Mouse (Mus musculus): ENCODE data around the gene Parn. TPM values are rescaled to one million over a fixed set of nuclear protein-coding genes. Genes with fewer than 3 reads are reported as not detected.

Parn gene
- polyA plus RNA-seq, 1 experiment, result 21.7 TPM

DNA sequence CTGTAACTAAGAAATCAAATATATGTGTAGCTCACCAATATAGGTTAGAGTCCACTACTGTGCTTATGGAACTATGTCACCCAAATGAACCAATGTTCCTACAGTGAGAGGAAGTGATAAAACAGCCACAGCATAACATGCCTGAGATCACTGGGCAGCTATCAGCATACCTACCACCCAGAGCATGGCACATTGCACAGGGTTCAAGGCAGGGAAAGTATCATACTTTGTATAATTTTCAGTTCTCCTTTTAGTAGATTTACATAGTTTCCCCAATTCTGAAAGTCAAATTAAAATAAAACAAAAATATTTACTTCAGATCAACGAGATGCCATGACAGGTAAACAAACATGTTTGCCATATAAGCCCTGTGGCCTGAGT, 59.3 kb downstream of the Parn start:
- TF ChIP-seq POLR2A (IDR thresholded peaks at IDR 0.05; ENCODE audit: control insufficient read depth, low read depth, low read length) (no peak), CTCF (IDR thresholded peaks at IDR 0.05; ENCODE audit: control insufficient read depth, insufficient read depth, insufficient replicate concordance, low read depth, low read length) (no peak)
- Histone ChIP-seq H3K4me3 (ENCODE audit: control insufficient read depth, low read depth, low read length) (no peak overlapping the region), H3K27me3 (ENCODE audit: control insufficient read depth, insufficient read depth, low read length) (no peaks in the 10 kb centered on the region), H3K36me3 (ENCODE audit: control insufficient read depth, insufficient read depth, low read length) (no peaks in the 10 kb centered on the region), H3K4me1 (ENCODE audit: control insufficient read depth, insufficient read depth, low read length) (no peaks in the 10 kb centered on the region), H3K27ac (ENCODE audit: control insufficient read depth, insufficient read depth, low read depth, low read length) (no peak overlapping the region)

DNA sequence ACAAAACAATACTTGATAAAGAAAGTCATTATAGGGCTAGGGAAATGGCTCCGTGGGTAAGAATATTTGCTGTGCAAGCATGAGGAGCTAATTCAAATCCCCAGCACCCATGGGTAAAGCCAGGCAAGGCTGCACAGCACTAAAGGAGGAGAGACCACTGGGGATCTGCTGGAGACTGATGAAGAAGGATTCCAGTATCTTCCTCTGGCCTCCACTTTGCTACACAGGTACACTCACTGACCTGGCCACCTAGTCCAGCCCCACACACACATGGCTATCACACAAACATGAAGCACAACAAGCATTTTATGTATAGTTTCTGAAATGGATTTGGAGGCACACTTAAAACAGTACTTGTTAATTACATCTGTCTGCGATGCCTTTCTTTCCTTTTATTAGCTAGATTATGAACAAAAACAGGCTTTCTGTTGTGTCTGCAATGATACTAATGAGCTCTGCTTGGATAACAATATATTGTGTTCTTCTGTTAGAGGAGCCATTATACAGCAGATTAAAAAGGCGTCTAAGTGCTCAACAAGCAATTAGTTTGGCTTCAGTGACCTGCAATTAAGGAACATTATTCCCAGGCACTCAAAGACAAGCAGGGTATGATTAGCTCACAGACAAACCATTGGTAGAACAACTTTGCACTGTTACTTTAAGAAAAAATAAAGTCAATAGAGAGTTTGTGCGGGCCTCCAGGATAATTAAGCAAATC, 59.8 kb downstream of the Parn start:
- no peaks in the 10 kb centered on the region for H3K4me1 ChIP-seq (ENCODE audit: control insufficient read depth, insufficient read depth, low read length)
- H3K4me3 ChIP-seq (ENCODE audit: control insufficient read depth, low read depth, low read length), result no peak overlapping the region
- H3K36me3 ChIP-seq (ENCODE audit: control insufficient read depth, insufficient read depth, low read length), result no peaks in the 10 kb centered on the region
- TF ChIP-seq POLR2A (IDR thresholded peaks at IDR 0.05; ENCODE audit: control insufficient read depth, low read depth, low read length), result no peak
- no peak for TF ChIP-seq CTCF (IDR thresholded peaks at IDR 0.05; ENCODE audit: control insufficient read depth, insufficient read depth, insufficient replicate concordance, low read depth, low read length)
- no peak overlapping the region for H3K27ac ChIP-seq (ENCODE audit: control insufficient read depth, insufficient read depth, low read depth, low read length)
- no peaks in the 10 kb centered on the region for H3K27me3 ChIP-seq (ENCODE audit: control insufficient read depth, insufficient read depth, low read length)

GRCm38 (mm10) chr16:13602779-13603178, 65.2 kb downstream of the Parn start:
- Histone ChIP-seq H3K36me3 (ENCODE audit: control insufficient read depth, insufficient read depth, low read length) (no peaks in the 10 kb centered on the region), H3K4me1 (ENCODE audit: control insufficient read depth, insufficient read depth, low read length) (no peaks in the 10 kb centered on the region), H3K27me3 (ENCODE audit: control insufficient read depth, insufficient read depth, low read length) (no peaks in the 10 kb centered on the region), H3K4me3 (ENCODE audit: control insufficient read depth, low read depth, low read length) (no peak overlapping the region), H3K27ac (ENCODE audit: control insufficient read depth, insufficient read depth, low read depth, low read length) (no peak overlapping the region)
- TF ChIP-seq POLR2A (IDR thresholded peaks at IDR 0.05; ENCODE audit: control insufficient read depth, low read depth, low read length) (no peak), CTCF (IDR thresholded peaks at IDR 0.05; ENCODE audit: control insufficient read depth, insufficient read depth, insufficient replicate concordance, low read depth, low read length) (no peak)

DNA sequence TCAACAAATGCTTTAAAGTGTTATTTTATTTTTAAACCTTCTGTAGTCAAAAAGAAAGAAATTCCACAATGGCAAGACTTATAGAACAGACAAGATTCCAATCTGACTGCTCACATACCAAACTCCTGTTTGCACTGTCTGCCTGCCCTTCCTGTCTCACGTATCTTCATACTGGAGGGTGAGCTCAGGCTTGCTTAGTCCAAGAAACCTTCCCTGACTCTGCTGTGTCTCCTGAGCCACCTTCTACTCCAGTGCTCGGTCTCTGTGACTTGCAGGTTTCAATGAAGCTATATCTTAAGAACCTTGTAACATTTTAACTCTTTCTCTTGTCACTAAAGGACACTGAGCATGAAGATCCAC, 78.9 kb downstream of the Parn start:
- Histone ChIP-seq H3K36me3 (ENCODE audit: control insufficient read depth, insufficient read depth, low read length) (no peaks in the 10 kb centered on the region), H3K4me1 (ENCODE audit: control insufficient read depth, insufficient read depth, low read length) (no peaks in the 10 kb centered on the region; the same call in 1 of the 2 replicates), H3K27me3 (ENCODE audit: control insufficient read depth, insufficient read depth, low read length) (no peaks in the 10 kb centered on the region), H3K4me3 (ENCODE audit: control insufficient read depth, low read depth, low read length) (no peak overlapping the region), H3K27ac (ENCODE audit: control insufficient read depth, insufficient read depth, low read depth, low read length) (no peak overlapping the region)
- TF ChIP-seq POLR2A (IDR thresholded peaks at IDR 0.05; ENCODE audit: control insufficient read depth, low read depth, low read length), result no peak
- TF ChIP-seq CTCF (IDR thresholded peaks at IDR 0.05; ENCODE audit: control insufficient read depth, insufficient read depth, insufficient replicate concordance, low read depth, low read length), result no peak

GRCm38 (mm10) chr16:13588182-13589048, 79.6 kb downstream of the Parn start:
- Histone ChIP-seq H3K36me3 (ENCODE audit: control insufficient read depth, insufficient read depth, low read length) (no peaks in the 10 kb centered on the region), H3K4me1 (ENCODE audit: control insufficient read depth, insufficient read depth, low read length) (no peaks in the 10 kb centered on the region; the same call in 1 of the 2 replicates), H3K4me3 (ENCODE audit: control insufficient read depth, low read depth, low read length) (no peak overlapping the region), H3K27me3 (ENCODE audit: control insufficient read depth, insufficient read depth, low read length) (no peaks in the 10 kb centered on the region), H3K27ac (ENCODE audit: control insufficient read depth, insufficient read depth, low read depth, low read length) (no peak overlapping the region)
- TF ChIP-seq POLR2A (IDR thresholded peaks at IDR 0.05; ENCODE audit: control insufficient read depth, low read depth, low read length), result no peak
- TF ChIP-seq CTCF (IDR thresholded peaks at IDR 0.05; ENCODE audit: control insufficient read depth, insufficient read depth, insufficient replicate concordance, low read depth, low read length), result no peak

GRCm38 (mm10) chr16:13585234-13585633, 82.7 kb downstream of the Parn start:
- no peaks in the 10 kb centered on the region for H3K36me3 ChIP-seq (ENCODE audit: control insufficient read depth, insufficient read depth, low read length)
- H3K4me3 ChIP-seq (ENCODE audit: control insufficient read depth, low read depth, low read length), result no peak overlapping the region
- no peaks in the 10 kb centered on the region for H3K4me1 ChIP-seq (ENCODE audit: control insufficient read depth, insufficient read depth, low read length)
- H3K27me3 ChIP-seq (ENCODE audit: control insufficient read depth, insufficient read depth, low read length), result no peaks in the 10 kb centered on the region
- H3K27ac ChIP-seq (ENCODE audit: control insufficient read depth, insufficient read depth, low read depth, low read length), result no peak overlapping the region
- TF ChIP-seq POLR2A (IDR thresholded peaks at IDR 0.05; ENCODE audit: control insufficient read depth, low read depth, low read length) (no peak), CTCF (IDR thresholded peaks at IDR 0.05; ENCODE audit: control insufficient read depth, insufficient read depth, insufficient replicate concordance, low read depth, low read length) (no peak)

- TF ChIP-seq POLR2A (IDR thresholded peaks at IDR 0.05; ENCODE audit: control insufficient read depth, low read depth, low read length), result no peak
- peak; percentile 21; the same call in 1 of the 2 replicates for TF ChIP-seq CTCF (IDR thresholded peaks at IDR 0.05; ENCODE audit: control insufficient read depth, insufficient read depth, insufficient replicate concordance, low read depth, low read length)
- H3K27me3 ChIP-seq (ENCODE audit: control insufficient read depth, insufficient read depth, low read length), result no peaks in the 10 kb centered on the region
- no peaks in the 10 kb centered on the region for H3K4me1 ChIP-seq (ENCODE audit: control insufficient read depth, insufficient read depth, low read length)
- no peaks in the 10 kb centered on the region for H3K36me3 ChIP-seq (ENCODE audit: control insufficient read depth, insufficient read depth, low read length)
- no peak overlapping the region for H3K4me3 ChIP-seq (ENCODE audit: control insufficient read depth, low read depth, low read length)
- H3K27ac ChIP-seq (ENCODE audit: control insufficient read depth, insufficient read depth, low read depth, low read length), result no peak overlapping the region
These were observed 87.2 kb downstream of the Parn start for GRCm38 (mm10) chr16:13580784-13581183.
